Mouse (Mus musculus) T-cell, adult 2 months (primary cell): ENCODE results near the gene Hbb-bt.
"Not testable (repeated sequence)": the region's sequence is repeated elsewhere in the genome, so short reads cannot be mapped to it uniquely, and the experiment has no call there.

Experiments
- DNase-seq: peaks from one replicate; pipeline ENCODE4 v3.0.0; 2022; ENCODE audit warnings: low spot score

Hbb-bt gene

DNA sequence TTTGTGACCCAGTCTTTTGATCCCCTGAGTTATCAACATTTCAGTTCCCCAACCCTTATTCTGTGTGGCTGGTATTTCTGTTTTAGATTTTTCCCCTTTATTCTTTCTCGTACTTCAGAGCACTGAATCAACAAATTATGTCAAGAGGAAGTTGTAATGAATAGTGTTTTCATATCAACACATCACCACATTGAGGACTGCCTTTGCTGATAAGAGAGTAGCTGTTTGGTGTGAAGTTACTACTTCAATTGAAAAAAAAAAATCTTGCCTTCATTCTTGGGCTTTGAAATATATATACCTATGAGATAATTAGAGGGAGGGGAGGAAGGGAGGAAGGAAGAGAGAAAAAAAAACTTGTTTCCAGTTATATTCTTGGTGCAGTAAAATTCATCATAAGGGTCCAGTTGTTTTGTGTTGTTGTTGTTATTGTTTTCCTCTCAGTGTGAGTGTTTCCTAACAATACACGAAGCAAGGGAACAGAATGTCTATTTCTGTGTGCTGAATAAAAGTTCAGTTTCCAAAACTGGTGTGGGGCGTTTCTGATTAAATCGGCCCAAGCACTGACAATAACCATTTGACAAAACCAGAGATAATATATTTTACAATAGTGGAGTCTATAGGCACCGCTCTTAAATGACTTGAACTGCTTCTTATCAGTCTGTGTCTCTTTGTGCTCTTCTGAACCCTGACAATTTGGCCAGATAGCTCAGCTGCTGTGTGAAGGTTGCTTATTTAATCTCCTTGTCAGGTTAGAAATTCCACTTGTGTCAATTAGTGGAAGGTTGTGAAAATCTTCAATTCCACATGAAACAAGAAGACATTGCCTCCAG, 4.6 kb downstream of the Hbb-bt start:
- no peak for DNase-seq

DNA sequence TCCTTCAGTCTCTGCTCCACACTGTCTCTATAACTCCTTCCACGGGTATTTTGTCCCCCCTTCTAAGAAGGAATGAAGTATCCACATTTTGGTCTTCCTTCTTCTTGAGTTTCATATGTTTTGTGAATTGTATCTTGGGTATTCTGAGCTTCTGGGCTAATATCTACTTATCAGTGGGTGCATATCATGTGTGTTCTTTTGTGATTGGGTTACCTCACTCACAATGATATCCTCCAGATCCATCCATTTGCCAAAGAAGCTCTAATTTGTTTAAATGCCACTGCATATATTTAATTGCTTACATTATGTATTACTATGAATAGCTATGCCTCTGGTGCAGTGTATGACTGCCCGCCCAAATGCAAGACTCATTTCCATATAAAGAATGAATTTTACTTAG, 5.7 kb downstream of the Hbb-bt start:
- not testable (repeated sequence) for DNase-seq

DNA sequence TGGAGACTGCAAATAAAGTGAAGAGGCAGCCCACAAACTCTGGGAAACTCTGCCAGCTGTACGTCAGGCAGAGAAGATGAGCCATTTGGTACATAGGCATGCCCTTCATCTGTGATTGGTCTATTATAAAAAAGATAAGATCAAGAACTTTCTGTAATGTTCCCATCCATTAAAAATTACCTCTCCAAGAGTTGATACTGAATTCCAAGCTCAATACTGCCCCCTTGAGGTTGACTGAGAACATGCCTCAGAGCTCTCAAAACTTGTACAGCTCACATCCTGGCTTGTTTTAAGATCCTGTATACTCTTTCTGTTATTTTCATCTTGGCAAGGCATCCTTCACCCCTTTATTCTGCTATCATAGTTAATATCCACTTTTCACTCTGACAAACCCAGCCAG, 6.9 kb downstream of the Hbb-bt start:
- no peak for DNase-seq

DNA sequence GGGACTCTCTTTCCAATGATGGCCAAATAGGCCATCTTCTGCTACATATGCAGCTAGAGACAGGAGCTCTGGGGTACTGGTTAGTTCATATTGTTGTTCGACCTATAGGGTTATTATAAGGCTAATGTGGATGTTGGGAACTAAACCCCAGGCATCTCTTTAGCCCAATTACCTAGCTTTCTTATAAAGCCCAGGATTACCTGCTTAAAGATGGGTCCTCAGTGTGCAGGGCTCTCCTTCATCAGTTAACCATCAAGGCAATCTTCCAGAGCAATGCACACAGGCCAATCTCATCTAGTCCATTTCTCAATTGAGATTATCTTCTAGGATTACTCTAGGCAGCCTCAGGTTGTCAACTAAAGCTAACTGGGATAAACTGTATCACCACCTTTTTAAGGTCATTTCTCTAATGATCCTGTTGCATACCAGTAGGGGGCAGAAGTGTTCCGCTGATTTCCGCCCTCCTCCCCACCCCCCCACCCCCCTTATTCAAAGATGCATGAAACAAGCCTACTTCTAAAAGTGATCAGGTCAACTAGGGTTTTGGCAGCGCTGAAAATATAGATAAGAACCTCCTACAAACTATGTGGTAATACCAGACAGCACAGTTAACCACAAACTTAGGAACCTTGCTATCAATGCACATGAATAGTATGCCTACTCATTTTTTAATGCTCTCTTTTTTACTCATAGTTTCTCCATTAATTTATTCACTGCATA, 21.0 kb downstream of the Hbb-bt start:
- no peak for DNase-seq

DNA sequence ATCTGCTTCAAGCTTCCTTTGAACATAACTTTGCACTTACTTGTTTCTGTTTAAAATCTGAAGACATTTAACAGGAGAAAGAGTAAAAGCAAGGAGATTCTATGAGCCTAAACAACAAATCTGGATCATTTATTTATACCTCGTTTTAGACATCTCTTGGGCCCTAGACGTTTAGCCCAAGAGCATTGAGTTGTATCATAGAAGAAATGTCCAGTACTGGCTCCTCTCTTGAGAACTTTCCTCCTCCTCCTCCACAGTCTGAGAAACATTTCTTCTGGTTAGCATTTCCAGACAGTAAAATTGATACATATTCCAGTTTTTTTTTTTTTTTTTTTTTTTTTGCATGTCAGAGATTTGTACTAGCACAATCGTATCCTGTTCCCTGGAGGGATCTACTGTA, 22.1 kb downstream of the Hbb-bt start, which contains the start of gene Olfr67:
Olfr67 (minus strand) TSS at position 101 of the 400 bp plus-strand sequence.
- DNase-seq, result no peak

DNA sequence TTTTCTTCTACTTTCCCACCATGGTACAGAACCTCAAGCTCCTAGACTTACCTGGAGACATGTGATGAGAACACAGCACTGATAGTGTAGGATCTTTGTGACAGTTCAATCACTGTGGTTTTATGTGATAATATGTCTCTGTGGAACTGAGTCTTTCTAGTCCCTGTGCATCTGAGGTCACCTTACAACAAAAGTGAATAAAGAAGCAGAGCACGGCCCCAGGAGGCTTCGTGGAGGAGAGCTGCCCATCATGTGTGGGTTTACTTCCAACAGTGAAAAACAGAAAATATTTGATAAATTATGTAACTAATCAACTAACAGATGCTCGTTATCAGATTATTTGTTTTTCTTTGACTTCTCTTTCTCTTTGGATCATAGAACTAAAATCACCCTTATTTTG, 34.2 kb downstream of the Hbb-bt start, which contains the start of gene Olfr68:
Olfr68 (minus strand) TSS at position 101 of the 400 bp plus-strand sequence.
- no peak for DNase-seq

DNA sequence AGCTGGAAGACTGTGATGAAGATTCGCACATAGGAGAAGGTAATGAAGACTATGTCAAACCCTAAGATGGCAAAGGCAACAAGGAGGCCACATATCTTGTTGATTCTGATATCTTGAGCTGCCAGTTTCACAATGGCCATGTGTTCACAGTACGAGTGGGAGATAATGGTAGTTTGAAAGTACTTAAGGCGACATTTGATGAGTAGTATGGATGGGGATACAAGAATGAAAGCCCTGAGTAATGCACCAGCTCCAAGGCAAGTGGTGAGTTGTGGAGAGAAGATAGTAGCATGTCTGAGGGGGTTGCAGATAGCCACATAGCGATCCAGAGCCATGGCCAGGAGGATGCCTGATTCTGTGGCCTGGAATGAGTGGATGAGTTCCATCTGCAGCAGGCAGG, 36.1 kb downstream of the Hbb-bt start:
- not testable (repeated sequence) for DNase-seq

DNA sequence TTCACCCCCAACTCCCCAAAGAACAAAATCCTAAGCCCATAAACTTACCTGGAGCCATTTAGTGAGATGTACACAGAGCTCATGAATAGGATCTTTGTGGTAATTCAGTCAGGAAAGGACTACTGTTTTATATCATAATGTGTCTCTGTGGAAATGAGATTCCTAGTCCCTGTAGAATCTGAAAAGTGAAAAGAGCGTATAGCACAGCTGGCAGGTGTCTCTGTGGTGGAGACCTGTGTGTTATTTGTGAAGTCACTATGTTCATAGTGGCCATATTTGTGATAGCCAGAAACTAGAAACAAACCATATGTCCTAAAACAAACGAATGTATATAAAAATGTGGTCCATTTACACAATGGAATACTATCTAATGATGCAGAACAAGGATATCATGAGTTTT, 42.3 kb downstream of the Hbb-bt start, which contains the start of gene Olfr69:
Olfr69 (minus strand) TSS at position 101 of the 400 bp plus-strand sequence.
- no peak for DNase-seq

DNA sequence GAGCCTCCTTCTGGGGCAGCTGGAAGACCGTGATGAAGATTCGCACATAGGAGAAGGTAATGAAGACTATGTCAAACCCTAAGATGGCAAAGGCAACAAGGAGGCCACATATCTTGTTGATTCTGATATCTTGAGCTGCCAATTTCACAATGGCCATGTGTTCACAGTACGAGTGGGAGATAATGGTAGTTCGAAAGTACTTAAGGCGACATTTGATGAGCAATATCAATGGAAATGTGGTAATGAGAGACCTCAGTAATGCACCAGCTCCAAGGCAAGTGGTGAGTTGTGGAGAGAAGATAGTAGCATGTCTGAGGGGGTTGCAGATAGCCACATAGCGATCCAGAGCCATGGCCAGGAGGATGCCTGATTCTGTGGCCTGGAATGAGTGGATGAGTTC, 46.1 kb downstream of the Hbb-bt start:
- not testable (repeated sequence) for DNase-seq
